Mouse (Mus musculus) CH12.LX (cell line): ENCODE measurements around the gene Sppl2a. TPM values are rescaled to one million over a fixed set of nuclear protein-coding genes. Genes with fewer than 3 reads are reported as not detected.

ENCODE experiments used
- DNase-seq: peaks from one replicate; pipeline ENCODE4 v3.0.0-alpha.2; 2013; ENCODE audit errors: extremely low read depth
- H3K27ac ChIP-seq: 2 replicates; pipeline ENCODE4 v1.5.1; 2012; ENCODE audit warnings: low read depth, mild to moderate bottlenecking, control low read depth, moderate library complexity; ENCODE audit not compliant: insufficient read depth
- H3K27me3 ChIP-seq: replicated peaks from 2 replicates; pipeline ENCODE3; 2012; ENCODE audit warnings: inconsistent platforms
- H3K36me3 ChIP-seq, 2 experiments: replicated peaks in 1 of 2; 2 replicates each; pipeline versions ENCODE3 to v1.6.1; 2012; ENCODE audit warnings: inconsistent platforms in 1 of 2, low read length in 1 of 2, mild to moderate bottlenecking in 1 of 2, mixed read lengths in 1 of 2, moderate library complexity in 1 of 2; ENCODE audit not compliant: control insufficient read depth in 1 of 2, insufficient read depth in 1 of 2
- H3K4me1 ChIP-seq, 2 experiments: 2 replicates each; pipeline ENCODE4 v1.6.1; 2012; ENCODE audit warnings: inconsistent platforms in 1 of 2, moderate library complexity in 1 of 2; ENCODE audit not compliant: insufficient read depth in 2 of 2, control insufficient read depth in 1 of 2
- H3K4me2 ChIP-seq: 2 replicates; pipeline ENCODE4 v1.6.1; 2012; ENCODE audit warnings: low read depth, mild to moderate bottlenecking, control low read depth; ENCODE audit not compliant: poor library complexity, insufficient read depth, severe bottlenecking
- H3K4me3 ChIP-seq, 3 experiments: fragments of 150-350 bp in 1 of 3; sonication (generic) in 1 of 3; replicated peaks in 1 of 3; 2 replicates each; pipeline versions ENCODE3 to v1.5.1; 2011 to 2012; ENCODE audit warnings: low read depth in 2 of 3, low read length in 2 of 3, mild to moderate bottlenecking in 2 of 3, moderate library complexity in 2 of 3, control low read depth in 1 of 3, improper control_type of control experiment in 1 of 3, inconsistent platforms in 1 of 3, mixed read lengths in 1 of 3; ENCODE audit not compliant: poor library complexity in 1 of 3
- H3K79me2 ChIP-seq: replicated peaks from 2 replicates; pipeline ENCODE4 v1.6.1; 2012; ENCODE audit warnings: mild to moderate bottlenecking, moderate library complexity; ENCODE audit not compliant: control insufficient read depth, poor library complexity, insufficient read depth, severe bottlenecking; ENCODE audit errors: extremely low read depth
- H3K9ac ChIP-seq: 2 replicates; pipeline ENCODE4 v1.6.1; 2012; ENCODE audit warnings: low read depth, mild to moderate bottlenecking, control low read depth, moderate library complexity; ENCODE audit not compliant: insufficient read depth
- H3K9me3 ChIP-seq: replicated peaks from 2 replicates; pipeline ENCODE3; 2012; ENCODE audit warnings: low read length, inconsistent platforms, mixed read lengths
- BHLHE40 ChIP-seq: IDR thresholded peaks from 2 replicates; pipeline ENCODE4 v1.6.1; 2011; ENCODE audit warnings: mild to moderate bottlenecking, low read depth, low read length, improper control_type of control experiment
- CHD1 ChIP-seq: IDR thresholded peaks from 2 replicates; pipeline ENCODE4 v1.6.1; 2012; ENCODE audit warnings: low read depth, low read length, improper control_type of control experiment, inconsistent platforms
- CTCF ChIP-seq, 2 experiments: IDR thresholded peaks in 1 of 2; conservative IDR thresholded peaks in 1 of 2; 2 replicates each; pipeline ENCODE4 v1.5.1; 2011 to 2012; ENCODE audit warnings: low read depth in 2 of 2, low read length in 2 of 2, improper control_type of control experiment in 1 of 2, inconsistent platforms in 1 of 2, mild to moderate bottlenecking in 1 of 2, moderate library complexity in 1 of 2
- EP300 ChIP-seq: IDR thresholded peaks from 2 replicates; pipeline ENCODE4 v1.6.1; 2011; ENCODE audit warnings: low read length, improper control_type of control experiment
- ETS1 ChIP-seq: conservative IDR thresholded peaks from 2 replicates; pipeline ENCODE4 v1.6.1; 2012; ENCODE audit warnings: low read depth, mild to moderate bottlenecking, inconsistent platforms, low read length, improper control_type of control experiment, moderate library complexity
- GABPA ChIP-seq: IDR thresholded peaks from 2 replicates; pipeline ENCODE4 v1.6.1; 2012; ENCODE audit warnings: low read depth, low read length, improper control_type of control experiment, inconsistent platforms; ENCODE audit not compliant: insufficient replicate concordance
- HCFC1 ChIP-seq: IDR thresholded peaks from 2 replicates; pipeline ENCODE4 v1.6.1; 2012; ENCODE audit warnings: low read depth, mild to moderate bottlenecking, inconsistent platforms, low read length, improper control_type of control experiment
- IRF4 ChIP-seq: IDR thresholded peaks from 2 replicates; pipeline ENCODE4 v1.6.1; 2014; ENCODE audit warnings: low read depth, mild to moderate bottlenecking, inconsistent platforms, low read length, improper control_type of control experiment
- JUN ChIP-seq: IDR thresholded peaks from 2 replicates; pipeline ENCODE4 v1.6.1; 2011; ENCODE audit warnings: low read depth, mild to moderate bottlenecking, low read length, improper control_type of control experiment, moderate library complexity; ENCODE audit not compliant: insufficient read depth
- JUND ChIP-seq: conservative IDR thresholded peaks from 2 replicates; pipeline ENCODE4 v1.6.1; 2011; ENCODE audit warnings: low read depth, low read length, improper control_type of control experiment
- KAT2A ChIP-seq: IDR thresholded peaks from 2 replicates; pipeline ENCODE4 v1.6.1; 2012; ENCODE audit warnings: low read length, improper control_type of control experiment, inconsistent platforms; ENCODE audit not compliant: insufficient replicate concordance
- MAFK ChIP-seq: IDR thresholded peaks from 2 replicates; pipeline ENCODE4 v1.6.1; 2011; ENCODE audit warnings: low read length, improper control_type of control experiment; ENCODE audit not compliant: insufficient replicate concordance
- MAX ChIP-seq: IDR thresholded peaks from 2 replicates; pipeline ENCODE4 v1.6.1; 2011; ENCODE audit warnings: low read length, improper control_type of control experiment
- MEF2A ChIP-seq: IDR thresholded peaks from 2 replicates; pipeline ENCODE4 v1.6.1; 2014; ENCODE audit warnings: low read depth, mild to moderate bottlenecking, inconsistent platforms, low read length, improper control_type of control experiment, borderline replicate concordance
- MXI1 ChIP-seq: IDR thresholded peaks from 2 replicates; pipeline ENCODE4 v1.6.1; 2011; ENCODE audit warnings: mild to moderate bottlenecking, low read depth, low read length, improper control_type of control experiment
- NELFE ChIP-seq: IDR thresholded peaks from 2 replicates; pipeline ENCODE4 v1.6.1; 2011; ENCODE audit warnings: low read depth, low read length, improper control_type of control experiment
- NRF1 ChIP-seq: IDR thresholded peaks from 2 replicates; pipeline ENCODE4 v1.6.1; 2014; ENCODE audit warnings: low read depth, mild to moderate bottlenecking, inconsistent platforms, low read length, improper control_type of control experiment, moderate library complexity
- POLR2A ChIP-seq: IDR thresholded peaks from 2 replicates; pipeline ENCODE4 v1.6.1; 2011; ENCODE audit warnings: low read depth, mild to moderate bottlenecking, improper control_type of control experiment, low read length
- RAD21 ChIP-seq: IDR thresholded peaks from 2 replicates; pipeline ENCODE4 v1.6.1; 2011; ENCODE audit warnings: low read depth, mild to moderate bottlenecking, low read length, improper control_type of control experiment, moderate library complexity
- RCOR1 ChIP-seq: conservative IDR thresholded peaks from 2 replicates; pipeline ENCODE4 v1.6.1; 2012; ENCODE audit warnings: low read depth, mild to moderate bottlenecking, inconsistent platforms, low read length, improper control_type of control experiment
- SIN3A ChIP-seq: IDR thresholded peaks from 2 replicates; pipeline ENCODE4 v1.6.1; 2012; ENCODE audit warnings: low read length, improper control_type of control experiment, inconsistent platforms
- SMC3 ChIP-seq: IDR thresholded peaks from 2 replicates; pipeline ENCODE4 v1.6.1; 2011; ENCODE audit warnings: low read depth, low read length, improper control_type of control experiment
- TBP ChIP-seq: conservative IDR thresholded peaks from 2 replicates; pipeline ENCODE4 v1.6.1; 2011; ENCODE audit warnings: low read depth, low read length, improper control_type of control experiment
- TCF12 ChIP-seq: IDR thresholded peaks from 2 replicates; pipeline ENCODE4 v1.6.1; 2014; ENCODE audit warnings: low read depth, mild to moderate bottlenecking, inconsistent platforms, low read length, improper control_type of control experiment
- UBTF ChIP-seq: IDR thresholded peaks from 2 replicates; pipeline ENCODE4 v1.6.1; 2012; ENCODE audit warnings: low read depth, mild to moderate bottlenecking, inconsistent platforms, low read length, improper control_type of control experiment, moderate library complexity
- USF1 ChIP-seq: IDR thresholded peaks from 2 replicates; pipeline ENCODE4 v1.6.1; 2014; ENCODE audit warnings: low read depth, mild to moderate bottlenecking, inconsistent platforms, low read length, improper control_type of control experiment
- ZC3H11A ChIP-seq: IDR thresholded peaks from 2 replicates; pipeline ENCODE4 v1.6.1; 2012; ENCODE audit warnings: low read depth, mild to moderate bottlenecking, inconsistent platforms, low read length, improper control_type of control experiment
- ZKSCAN1 ChIP-seq: IDR thresholded peaks from 2 replicates; pipeline ENCODE4 v1.6.1; 2012; ENCODE audit warnings: low read depth, inconsistent platforms, low read length, improper control_type of control experiment, borderline replicate concordance
- ZMIZ1 ChIP-seq: IDR thresholded peaks from 2 replicates; pipeline ENCODE4 v1.6.1; 2012; ENCODE audit warnings: low read depth, mild to moderate bottlenecking, inconsistent platforms, low read length, improper control_type of control experiment
- dilution Hi-C: fragments of 300-500 bp; cut with MboI; formaldehyde crosslinking; loops from 2 replicates; pipeline ENCODE4 v1.14.3; 2020; ENCODE audit warnings: low sequenced_read_pairs; ENCODE audit not compliant: extremely low pct_unique_long_range_greater_than_20kb, extremely low pct_ligation_motif_present
- in situ Hi-C: fragments of 300-500 bp; cut with MboI; formaldehyde crosslinking; loops from 3 replicates; pipeline ENCODE4 v1.14.3; 2019; ENCODE audit warnings: low sequenced_read_pairs, low pct_ligation_motif_present, low pct_unique_long_range_greater_than_20kb, mixed read lengths
- polyA plus RNA-seq: library from polyadenylated mRNA; unstranded; fragments of >175 nt; gene quantifications from 2 replicates; pipeline ENCODE4 v1.2.1, GENCODE M21; 2012; ENCODE audit warnings: low read depth; ENCODE audit not compliant: insufficient read length
- total RNA-seq, 2 experiments: library from RNA; depleted of rRNA; stranded (reverse); fragments of 300-350 nt in 1 of 2; fragments of >200 nt in 1 of 2; gene quantifications; 2 replicates each; pipeline ENCODE4 v1.2.3; 2012 to 2014

Gene Sppl2a
- total and polyA plus RNA-seq, 3 experiments, result 35.3 to 52.4 (median 37.4) TPM

GRCm38 (mm10) chr2:126877991-126878390 is 55.0 kb downstream of the Sppl2a start:
- TF ChIP-seq RAD21 (no peak), BHLHE40 (no peak), CTCF (conservative IDR thresholded peaks at IDR 0.05 in 1 of 2, IDR thresholded peaks at IDR 0.05 in 1 of 2; ENCODE audit: low read depth in 2 of 2, low read length in 2 of 2) (no peak), MAX (no peak)
- TF ChIP-seq, all 38 proteins: peak for 0
- Histone ChIP-seq H3K27ac (no peak overlapping the region), H3K4me2 (peak overlapping the region; percentile 65), H3K9ac (peak overlapping the region; percentile 18; the same call in 1 of the 2 replicates), H3K79me2 (peaks cover 15% of the 10 kb centered on the region), H3K4me1 (peaks cover 8 to 18% of the 10 kb centered on the region in 2 experiments), H3K27me3 (no peaks in the 10 kb centered on the region), H3K36me3 (no peaks in the 10 kb centered on the region), H3K4me3 (no peak overlapping the region), H3K9me3 (no peaks in the 10 kb centered on the region)
- in situ Hi-C loops (no loop called here), dilution Hi-C loops (no loop called here)
- DNase-seq, result no peak

DNA sequence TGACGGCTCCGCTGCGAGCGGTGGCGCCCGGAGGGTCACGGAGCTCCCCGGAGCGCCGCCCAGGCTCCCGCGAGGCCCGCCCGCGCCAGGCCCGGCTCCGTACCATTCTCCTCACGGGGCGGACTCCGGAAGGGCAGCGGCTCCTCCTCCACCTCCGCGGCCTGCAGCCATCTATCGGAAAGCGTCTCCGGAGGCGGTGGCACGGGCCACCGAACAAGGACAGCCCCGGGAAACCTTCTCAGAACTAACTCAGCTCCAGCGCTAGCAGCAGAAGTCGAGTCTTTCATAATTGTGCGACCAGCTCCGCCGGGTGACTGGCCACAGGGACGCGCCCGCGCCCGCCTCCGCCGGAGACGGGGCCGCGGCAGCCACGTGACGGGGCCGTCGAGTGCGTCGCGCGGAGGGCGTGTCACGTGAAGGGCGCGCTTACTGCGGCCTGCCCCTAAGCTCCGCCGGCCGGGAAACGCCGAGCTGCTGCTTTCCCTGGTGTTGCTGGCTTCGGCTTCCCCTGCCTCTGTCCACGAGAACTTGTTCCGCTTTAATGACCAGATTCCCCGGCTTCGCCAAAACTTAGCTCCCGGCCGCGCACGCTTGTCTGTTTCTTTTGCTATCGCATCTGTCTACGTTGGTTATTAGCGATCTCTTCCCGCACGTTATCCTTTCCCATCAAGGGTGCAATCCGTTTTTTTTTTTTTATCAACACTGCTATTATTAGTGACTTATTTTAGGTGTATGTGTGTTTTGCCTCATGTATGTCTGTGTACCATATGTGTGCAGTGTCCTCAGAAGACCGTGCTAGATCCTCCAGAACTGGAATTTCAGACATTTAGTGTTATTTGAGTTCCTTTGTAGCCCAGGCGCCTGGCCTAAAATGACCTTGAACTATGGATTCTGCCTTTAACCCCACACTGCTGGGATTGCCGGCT is 56.9 kb downstream of the Sppl2a start, which contains the start of gene Trpm7:
TSS of gene Trpm7 (minus strand) at position 360 of the 926 bp plus-strand sequence.
- Histone ChIP-seq H3K9ac (peak within 1 kb of the TSS; percentile 88), H3K79me2 (peaks cover 25% of the 10 kb centered on the region), H3K4me2 (peak within 1 kb of the TSS; percentile 95), H3K9me3 (no peaks in the 10 kb centered on the region), H3K27ac (peak within 1 kb of the TSS; percentile 88), H3K4me1 (peaks cover 8 to 18% of the 10 kb centered on the region in 2 experiments), H3K36me3 (no peaks in the 10 kb centered on the region), H3K27me3 (no peaks in the 10 kb centered on the region), H3K4me3 (peak within 1 kb of the TSS; percentile 70 to 93 (median 88))
- peak; percentile 89 for DNase-seq
- in situ Hi-C loops, result no loop called here
- dilution Hi-C loops, result no loop called here
- TF ChIP-seq ETS1, result peak; percentile 71
- TF ChIP-seq MXI1, result peak; percentile 89
- TF ChIP-seq BHLHE40, result peak; percentile 100
- TF ChIP-seq NRF1, result peak; percentile 48; the same call in 1 of the 2 replicates
- peak; percentile 94; the same call in 1 of the 2 replicates for TF ChIP-seq ZMIZ1
- no peak; the same call in 1 of the 2 replicates for TF ChIP-seq GABPA
- TF ChIP-seq ZKSCAN1, result no peak
- no peak for TF ChIP-seq RAD21
- TF ChIP-seq CTCF (conservative IDR thresholded peaks at IDR 0.05 in 1 of 2, IDR thresholded peaks at IDR 0.05 in 1 of 2; ENCODE audit: low read depth in 2 of 2, low read length in 2 of 2), result no peak
- TF ChIP-seq USF1, result peak; percentile 98
- TF ChIP-seq SMC3, result no peak
- TF ChIP-seq UBTF, result peak; percentile 98
- TF ChIP-seq HCFC1, result peak; percentile 77
- no peak for TF ChIP-seq EP300
- TF ChIP-seq TCF12, result peak; percentile 84
- peak; percentile 74 for TF ChIP-seq IRF4
- TF ChIP-seq JUN, result no peak
- TF ChIP-seq MAFK, result 0 out of 2 replicates have a peak, but pooled peaks have one; percentile 13
- peak; percentile 64; the same call in 1 of the 2 replicates for TF ChIP-seq RCOR1
- TF ChIP-seq MEF2A, result peak; percentile 77; the same call in 1 of the 2 replicates
- no peak for TF ChIP-seq ZC3H11A
- no peak; the same call in 1 of the 2 replicates for TF ChIP-seq CHD1
- TF ChIP-seq KAT2A, result peak; percentile 74; the same call in 1 of the 2 replicates
- TF ChIP-seq TBP, result peak; percentile 86
- TF ChIP-seq SIN3A, result peak; percentile 89
- peak; percentile 94 for TF ChIP-seq POLR2A
- peak; percentile 94 for TF ChIP-seq NELFE
- no peak for TF ChIP-seq JUND
